Mouse (Mus musculus) embryonic facial prominence, embryonic 13.5 days (tissue): ENCODE data around the gene Actr1a. TPM values are rescaled to one million over a fixed set of nuclear protein-coding genes. Genes with fewer than 3 reads are reported as not detected.
A peak's percentile ranks its signal among the peaks of the same experiment; 100 is the strongest.

Source experiments
- ATAC-seq: fragments of 200-750 bp; cut with Nextera tagmentation; 2 replicates; pipeline ENCODE4 v1.8.0; 2017; ENCODE audit warnings: low read depth; ENCODE audit not compliant: insufficient number of reproducible peaks, insufficient read depth, low FRiP score, low TSS enrichment
- H3K27ac ChIP-seq: fragments of 300-500 bp; sonication (generic); 2 replicates; pipeline ENCODE4 v1.5.1; 2015; ENCODE audit warnings: moderate library complexity, mild to moderate bottlenecking, inconsistent platforms
- H3K27me3 ChIP-seq: fragments of 300-500 bp; sonication (generic); 2 replicates; pipeline ENCODE4 v1.6.1; 2015; ENCODE audit warnings: mild to moderate bottlenecking, inconsistent platforms
- H3K36me3 ChIP-seq: fragments of 300-500 bp; sonication (generic); 2 replicates; pipeline ENCODE4 v1.6.1; 2015; ENCODE audit warnings: mild to moderate bottlenecking, inconsistent platforms
- H3K4me1 ChIP-seq: fragments of 300-500 bp; sonication (generic); 2 replicates; pipeline ENCODE4 v1.6.1; 2015; ENCODE audit warnings: inconsistent platforms
- H3K4me2 ChIP-seq: fragments of 300-500 bp; sonication (generic); 2 replicates; pipeline ENCODE4 v1.6.1; 2015; ENCODE audit warnings: moderate library complexity, mild to moderate bottlenecking, inconsistent platforms
- H3K4me3 ChIP-seq: fragments of 300-500 bp; sonication (generic); 2 replicates; pipeline ENCODE4 v1.5.1; 2015; ENCODE audit warnings: mild to moderate bottlenecking, inconsistent platforms
- H3K9ac ChIP-seq: fragments of 300-500 bp; sonication (generic); 2 replicates; pipeline ENCODE4 v1.6.1; 2015; ENCODE audit warnings: mild to moderate bottlenecking, inconsistent platforms
- H3K9me3 ChIP-seq: fragments of 300-500 bp; sonication (generic); 2 replicates; pipeline ENCODE4 v1.6.1; 2016; ENCODE audit warnings: inconsistent platforms
- WGBS: fragments of 180-500 bp; shearing (Covaris S2); methylation state at CpG from one replicate; pipeline ENCODE4 v1.1.7; 2015; ENCODE audit warnings: mixed read lengths; 5-methylcytosine and 5-hydroxymethylcytosine counted together
- polyA plus RNA-seq: library from polyadenylated mRNA; unstranded; fragments of >200 nt; fragmentation: Nextera tagmentation; extraction: Ambion mirVana; gene quantifications from 2 replicates; pipeline ENCODE4 v1.2.1, GENCODE M21; 2015

Actr1a gene
- polyA plus RNA-seq, 1 experiment from 2014 or later, result 160 TPM

- no peaks in the 10 kb centered on the region for H3K9me3 ChIP-seq
- peak overlapping the region; percentile 86 for H3K9ac ChIP-seq
- peaks cover 15% of the 10 kb centered on the region for H3K4me1 ChIP-seq
- H3K36me3 ChIP-seq, result no peaks in the 10 kb centered on the region
- H3K27me3 ChIP-seq, result peaks cover 21% of the 10 kb centered on the region
- 21% methylated on average over 6 of the region's 6 CpGs for WGBS
- no peak for ATAC-seq
- peak overlapping the region; percentile 69 for H3K4me3 ChIP-seq
- peak overlapping the region; percentile 76 for H3K4me2 ChIP-seq
- no peak overlapping the region for H3K27ac ChIP-seq
Measured at GRCm38 (mm10) chr19:46349550-46349949, 46.0 kb downstream of the Actr1a start.

GRCm38 (mm10) chr19:46348761-46349458 is 46.6 kb downstream of the Actr1a start:
- Histone ChIP-seq H3K4me2 (peak overlapping the region; percentile 76), H3K4me1 (peaks cover 15% of the 10 kb centered on the region), H3K36me3 (no peaks in the 10 kb centered on the region), H3K27ac (peak overlapping the region; percentile 72), H3K4me3 (peak overlapping the region; percentile 69), H3K9me3 (no peaks in the 10 kb centered on the region), H3K27me3 (peaks cover 26% of the 10 kb centered on the region), H3K9ac (peak overlapping the region; percentile 86)
- WGBS, result under 1% methylated on average over 78 of the region's 78 CpGs
- peak; percentile 81 for ATAC-seq

- Histone ChIP-seq H3K4me3 (peak overlapping the region; percentile 69), H3K36me3 (no peaks in the 10 kb centered on the region), H3K27me3 (peaks cover 26% of the 10 kb centered on the region), H3K4me2 (peak overlapping the region; percentile 76), H3K9ac (peak overlapping the region; percentile 86), H3K9me3 (no peaks in the 10 kb centered on the region), H3K27ac (peak overlapping the region; percentile 72), H3K4me1 (peaks cover 15% of the 10 kb centered on the region)
- ATAC-seq, result no peak
- WGBS, result 31% methylated on average over 14 of the region's 14 CpGs
Measured at GRCm38 (mm10) chr19:46347936-46348668, 47.4 kb downstream of the Actr1a start.

- ATAC-seq, result no peak
- H3K4me2 ChIP-seq, result no peak overlapping the region
- H3K27ac ChIP-seq, result no peak overlapping the region
- H3K27me3 ChIP-seq, result peaks cover 26% of the 10 kb centered on the region
- WGBS, result 97% methylated on average over 1 of the region's 1 CpGs
- no peak overlapping the region for H3K4me3 ChIP-seq
- H3K4me1 ChIP-seq, result peaks cover 15% of the 10 kb centered on the region
- no peak overlapping the region for H3K9ac ChIP-seq
- H3K36me3 ChIP-seq, result no peaks in the 10 kb centered on the region
- H3K9me3 ChIP-seq, result no peaks in the 10 kb centered on the region
Measured at GRCm38 (mm10) chr19:46347146-46347545, 48.4 kb downstream of the Actr1a start.

GRCm38 (mm10) chr19:46344710-46345419 is 50.7 kb downstream of the Actr1a start:
- Histone ChIP-seq H3K27me3 (peaks cover 21% of the 10 kb centered on the region), H3K9ac (no peak overlapping the region), H3K4me3 (no peak overlapping the region), H3K27ac (no peak overlapping the region), H3K36me3 (no peaks in the 10 kb centered on the region), H3K9me3 (no peaks in the 10 kb centered on the region), H3K4me2 (no peak overlapping the region), H3K4me1 (peaks cover 11% of the 10 kb centered on the region)
- ATAC-seq, result no peak
- 26% methylated on average over 7 of the region's 7 CpGs for WGBS

- Histone ChIP-seq H3K27ac (no peak overlapping the region), H3K9ac (0 out of 2 replicates have a peak overlapping the region, but pooled peaks have one; percentile 49), H3K27me3 (peaks cover 3% of the 10 kb centered on the region), H3K4me2 (peak overlapping the region; percentile 50), H3K36me3 (no peaks in the 10 kb centered on the region), H3K4me3 (no peak overlapping the region), H3K9me3 (no peaks in the 10 kb centered on the region), H3K4me1 (peaks cover 21% of the 10 kb centered on the region)
- 78% methylated on average over 7 of the region's 7 CpGs for WGBS
- no peak for ATAC-seq
Measured at GRCm38 (mm10) chr19:46339287-46339971, 56.1 kb downstream of the Actr1a start.

- H3K4me3 ChIP-seq, result peak overlapping the region; percentile 72
- no peak overlapping the region for H3K27ac ChIP-seq
- H3K4me2 ChIP-seq, result peak overlapping the region; percentile 50
- H3K27me3 ChIP-seq, result no peaks in the 10 kb centered on the region
- H3K4me1 ChIP-seq, result peaks cover 21% of the 10 kb centered on the region
- H3K9ac ChIP-seq, result peak overlapping the region; percentile 49; the same call in 1 of the 2 replicates
- H3K36me3 ChIP-seq, result no peaks in the 10 kb centered on the region
- WGBS, result 50% methylated on average over 6 of the region's 6 CpGs
- no peaks in the 10 kb centered on the region for H3K9me3 ChIP-seq
- no peak for ATAC-seq
Measured at GRCm38 (mm10) chr19:46338942-46339286, 56.6 kb downstream of the Actr1a start.

- ATAC-seq, result peak; percentile 74
- no peak within 1 kb of the TSS for H3K27ac ChIP-seq
- peak within 1 kb of the TSS; percentile 82 for H3K9ac ChIP-seq
- peaks cover 21% of the 10 kb centered on the region for H3K4me1 ChIP-seq
- under 1% methylated on average over 31 of the region's 31 CpGs for WGBS
- H3K27me3 ChIP-seq, result no peaks in the 10 kb centered on the region
- peak within 1 kb of the TSS; percentile 78 for H3K4me2 ChIP-seq
- no peaks in the 10 kb centered on the region for H3K9me3 ChIP-seq
- peak within 1 kb of the TSS; percentile 72 for H3K4me3 ChIP-seq
- no peaks in the 10 kb centered on the region for H3K36me3 ChIP-seq
Measured at GRCm38 (mm10) chr19:46338331-46338936, 57.1 kb downstream of the Actr1a start, which contains the start of gene Cuedc2. TSS of gene Cuedc2 (minus strand) at chr19:46338702.

- peak overlapping the region; percentile 82 for H3K9ac ChIP-seq
- ATAC-seq, result peak; percentile 17; the same call in 1 of the 2 replicates
- no peaks in the 10 kb centered on the region for H3K27me3 ChIP-seq
- no peaks in the 10 kb centered on the region for H3K9me3 ChIP-seq
- 34% methylated on average over 15 of the region's 15 CpGs for WGBS
- H3K36me3 ChIP-seq, result no peaks in the 10 kb centered on the region
- peak overlapping the region; percentile 78 for H3K4me2 ChIP-seq
- peaks cover 21% of the 10 kb centered on the region for H3K4me1 ChIP-seq
- no peak overlapping the region for H3K27ac ChIP-seq
- H3K4me3 ChIP-seq, result peak overlapping the region; percentile 72
Measured at GRCm38 (mm10) chr19:46337719-46338330, 57.7 kb downstream of the Actr1a start.

GRCm38 (mm10) chr19:46333906-46334305 is 61.6 kb downstream of the Actr1a start:
- Histone ChIP-seq H3K9ac (no peak overlapping the region), H3K27me3 (peaks cover 12% of the 10 kb centered on the region), H3K4me3 (no peak overlapping the region), H3K9me3 (no peaks in the 10 kb centered on the region), H3K27ac (no peak overlapping the region), H3K36me3 (peaks cover 19% of the 10 kb centered on the region), H3K4me1 (peaks cover 26% of the 10 kb centered on the region), H3K4me2 (no peak overlapping the region)
- no peak for ATAC-seq
- 91% methylated on average over 3 of the region's 3 CpGs for WGBS
